Mouse (Mus musculus) heart, embryonic 11.5 days (tissue): ENCODE data around the gene Prss38. TPM values are rescaled to one million over a fixed set of nuclear protein-coding genes. Genes with fewer than 3 reads are reported as not detected.

Experiments used
- ATAC-seq: fragments of 200-750 bp; cut with Nextera tagmentation; replicated peaks from 2 replicates; pipeline ENCODE4 v1.8.0; 2017; ENCODE audit warnings: moderate library complexity; ENCODE audit not compliant: insufficient number of reproducible peaks, low FRiP score, low TSS enrichment
- H3K27ac ChIP-seq: fragments of 300-500 bp; sonication (generic); 2 replicates; pipeline ENCODE4 v1.5.1; 2014; ENCODE audit warnings: mild to moderate bottlenecking, low read depth, low read length
- H3K27me3 ChIP-seq: fragments of 300-500 bp; sonication (generic); 2 replicates; pipeline ENCODE4 v1.6.1; 2014; ENCODE audit warnings: mild to moderate bottlenecking, low read length, mixed read lengths; ENCODE audit not compliant: control insufficient read depth, insufficient read depth
- H3K36me3 ChIP-seq: fragments of 300-500 bp; sonication (generic); 2 replicates; pipeline ENCODE4 v1.6.1; 2014; ENCODE audit warnings: mild to moderate bottlenecking, low read length, moderate library complexity, mixed read lengths; ENCODE audit not compliant: control insufficient read depth, insufficient read depth
- H3K4me1 ChIP-seq: fragments of 300-500 bp; sonication (generic); 2 replicates; pipeline ENCODE4 v1.6.1; 2014; ENCODE audit warnings: low read length; ENCODE audit not compliant: control insufficient read depth, insufficient read depth
- H3K4me2 ChIP-seq: fragments of 300-500 bp; sonication (generic); 2 replicates; pipeline ENCODE4 v1.6.1; 2014; ENCODE audit warnings: mild to moderate bottlenecking, moderate library complexity
- H3K4me3 ChIP-seq: fragments of 300-500 bp; sonication (generic); 2 replicates; pipeline ENCODE4 v1.5.1; 2014; ENCODE audit warnings: low read depth, low read length
- H3K9ac ChIP-seq: fragments of 300-500 bp; sonication (generic); 2 replicates; pipeline ENCODE4 v1.6.1; 2014; ENCODE audit warnings: mild to moderate bottlenecking, low read depth, low read length, moderate library complexity
- H3K9me3 ChIP-seq: fragments of 300-500 bp; sonication (generic); replicated peaks from 2 replicates; pipeline ENCODE4 v1.6.1; 2016; ENCODE audit warnings: low read length; ENCODE audit not compliant: control insufficient read depth
- WGBS: fragments of 180-500 bp; shearing (Covaris S2); extraction: QIAGEN DNeasy Blood & Tissue Kit; methylation state at CpG from one replicate; pipeline ENCODE4 v1.1.7; 2014; ENCODE audit not compliant: insufficient replicate concordance; 5-methylcytosine and 5-hydroxymethylcytosine counted together
- polyA plus RNA-seq: library from polyadenylated mRNA; unstranded; fragments of >200 nt; fragmentation: Nextera tagmentation; extraction: Ambion mirVana; gene quantifications from 2 replicates; pipeline ENCODE4 v1.2.1, GENCODE M21; 2014

The Prss38 gene
- polyA plus RNA-seq, 1 experiment from 2014 or later = not detected

DNA sequence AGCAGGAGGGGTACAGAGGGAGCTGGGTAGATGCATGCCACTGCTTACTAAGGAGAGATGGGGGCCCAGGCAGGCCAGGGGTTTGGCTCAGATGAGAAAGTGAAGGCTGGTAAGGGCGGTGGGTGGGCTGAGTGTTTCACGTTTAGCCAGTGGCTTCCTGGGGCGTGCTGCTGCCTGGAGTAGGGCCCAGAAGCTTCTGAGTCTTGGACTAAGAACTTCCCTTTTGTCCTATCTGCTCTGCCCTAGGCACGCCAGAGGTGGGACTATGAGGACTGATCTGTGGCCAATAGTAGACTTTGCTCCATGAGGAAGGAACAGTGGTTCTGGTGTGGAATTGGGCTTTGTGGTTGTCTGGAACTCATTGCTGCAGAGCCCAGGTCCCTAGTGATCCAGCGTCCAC lies 32.5 kb downstream of the Prss38 start:
- ATAC-seq = no peak
- Histone ChIP-seq H3K4me2 (no peak overlapping the region), H3K9ac (no peak overlapping the region), H3K4me1 (no peaks in the 10 kb centered on the region; the same call in none of the 2 replicates), H3K36me3 (no peaks in the 10 kb centered on the region), H3K4me3 (no peak overlapping the region), H3K9me3 (no peaks in the 10 kb centered on the region), H3K27me3 (no peaks in the 10 kb centered on the region), H3K27ac (no peak overlapping the region)
- 67% methylated on average over 5 of the region's 5 CpGs for WGBS

DNA sequence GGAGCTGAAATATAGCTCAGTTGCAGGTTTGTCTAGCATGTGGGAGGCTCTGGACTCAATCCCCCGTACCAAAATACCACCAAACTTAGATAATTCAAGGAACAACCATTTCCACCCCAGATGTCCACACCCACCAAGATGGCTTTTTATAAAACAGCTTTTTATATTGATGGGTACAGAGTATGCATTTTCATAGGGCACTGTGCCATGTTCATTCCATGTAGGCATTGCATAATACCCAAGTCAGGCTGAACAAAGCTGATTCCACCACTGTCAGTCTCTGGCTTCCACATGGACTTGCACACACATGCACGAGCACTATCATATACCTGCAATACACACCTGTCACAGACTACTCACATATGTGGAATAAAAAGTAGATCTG lies 36.7 kb downstream of the Prss38 start:
- no peaks in the 10 kb centered on the region for H3K36me3 ChIP-seq
- H3K27ac ChIP-seq = no peak overlapping the region

GRCm38 (mm10) chr11:59337955-59338735 lies 37.3 kb downstream of the Prss38 start:
- 49% methylated on average over 13 of the region's 13 CpGs for WGBS
- peaks cover 5% of the 10 kb centered on the region; the same call in 1 of the 2 replicates for H3K27me3 ChIP-seq
- H3K9ac ChIP-seq = peak overlapping the region; percentile 46; the same call in 1 of the 2 replicates
- 0 out of 2 replicates have a peak overlapping the region, but pooled peaks have one; percentile 29 for H3K27ac ChIP-seq
- no peaks in the 10 kb centered on the region for H3K9me3 ChIP-seq
- peaks cover 6% of the 10 kb centered on the region; the same call in 1 of the 2 replicates for H3K4me1 ChIP-seq
- no peaks in the 10 kb centered on the region for H3K36me3 ChIP-seq
- no peak overlapping the region for H3K4me3 ChIP-seq
- no peak for ATAC-seq
- no peak overlapping the region for H3K4me2 ChIP-seq

More for the DNA sequence above, 36.7 kb downstream of the Prss38 start:
- Histone ChIP-seq H3K9ac (no peak overlapping the region), H3K4me3 (no peak overlapping the region), H3K4me1 (peaks cover 6% of the 10 kb centered on the region; the same call in 1 of the 2 replicates), H3K4me2 (no peak overlapping the region), H3K27me3 (peaks cover 5% of the 10 kb centered on the region; the same call in 1 of the 2 replicates), H3K9me3 (no peaks in the 10 kb centered on the region)
- 85% methylated on average over 2 of the region's 2 CpGs for WGBS
- no peak for ATAC-seq

- Histone ChIP-seq H3K9ac (no peak overlapping the region), H3K27me3 (peaks cover 5% of the 10 kb centered on the region; the same call in 1 of the 2 replicates), H3K4me3 (no peak overlapping the region), H3K4me1 (peaks cover 6% of the 10 kb centered on the region; the same call in 1 of the 2 replicates), H3K9me3 (no peaks in the 10 kb centered on the region), H3K27ac (no peak overlapping the region), H3K4me2 (no peak overlapping the region), H3K36me3 (no peaks in the 10 kb centered on the region)
- ATAC-seq = no peak
- WGBS = 9% methylated on average over 1 of the region's 1 CpGs
Measured at GRCm38 (mm10) chr11:59336381-59336780, 39.1 kb downstream of the Prss38 start.

DNA sequence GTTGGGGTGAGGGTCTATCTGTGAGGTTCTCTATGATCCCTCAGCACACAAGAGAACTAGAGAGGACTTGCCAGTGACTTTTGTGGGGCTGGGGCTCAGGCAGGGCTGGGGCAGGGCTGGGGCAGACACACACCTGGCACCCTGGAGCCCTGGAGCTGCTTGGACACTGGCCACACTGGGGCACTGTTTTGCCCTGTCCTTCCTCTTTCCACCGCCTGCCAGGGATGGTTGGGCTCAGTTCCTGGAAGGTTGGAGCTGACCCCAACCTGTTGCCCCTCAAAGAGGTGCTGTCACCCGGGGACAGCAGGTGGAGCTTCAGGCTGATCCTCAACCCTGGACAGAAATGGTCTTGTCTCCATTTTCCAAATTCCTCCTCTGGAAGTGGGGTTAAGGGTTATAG lies 39.5 kb downstream of the Prss38 start:
- Histone ChIP-seq H3K4me3 (no peak overlapping the region), H3K9me3 (no peaks in the 10 kb centered on the region), H3K9ac (no peak overlapping the region), H3K4me1 (peaks cover 6% of the 10 kb centered on the region; the same call in 1 of the 2 replicates), H3K27ac (no peak overlapping the region), H3K27me3 (peaks cover 5% of the 10 kb centered on the region; the same call in 1 of the 2 replicates), H3K36me3 (no peaks in the 10 kb centered on the region), H3K4me2 (no peak overlapping the region)
- no peak for ATAC-seq
- 33% methylated on average over 2 of the region's 2 CpGs for WGBS

DNA sequence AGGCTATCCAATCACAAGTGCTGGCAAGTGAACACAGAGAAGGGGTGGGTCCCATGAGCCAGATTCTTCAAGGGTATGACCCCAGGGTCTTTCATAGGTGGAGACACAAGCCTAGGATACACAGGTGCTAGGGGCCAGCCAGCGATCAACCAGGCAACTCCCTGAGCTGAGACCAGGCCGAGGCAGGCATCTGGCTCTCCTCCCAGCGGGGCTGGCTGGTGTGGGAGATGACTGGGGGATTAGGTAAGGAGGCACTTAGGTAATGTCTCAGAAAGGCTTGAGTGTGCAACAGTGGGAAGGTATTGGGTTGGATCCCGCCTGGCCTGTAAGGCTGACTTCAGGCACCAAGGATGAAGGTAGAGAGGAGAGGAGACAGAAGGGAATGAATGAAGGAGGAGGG lies 40.3 kb downstream of the Prss38 start:
- WGBS = 69% methylated on average over 4 of the region's 4 CpGs
- Histone ChIP-seq H3K4me3 (no peak overlapping the region), H3K36me3 (no peaks in the 10 kb centered on the region), H3K9ac (no peak overlapping the region), H3K4me1 (peaks cover 6% of the 10 kb centered on the region; the same call in 1 of the 2 replicates), H3K4me2 (no peak overlapping the region), H3K27me3 (peaks cover 5% of the 10 kb centered on the region; the same call in 1 of the 2 replicates), H3K27ac (no peak overlapping the region), H3K9me3 (no peaks in the 10 kb centered on the region)
- ATAC-seq = no peak

- peaks cover 6% of the 10 kb centered on the region; the same call in 1 of the 2 replicates for H3K4me1 ChIP-seq
- no peaks in the 10 kb centered on the region for H3K9me3 ChIP-seq
- H3K27ac ChIP-seq = no peak overlapping the region
- H3K4me3 ChIP-seq = no peak overlapping the region
- H3K36me3 ChIP-seq = no peaks in the 10 kb centered on the region
- H3K27me3 ChIP-seq = peaks cover 5% of the 10 kb centered on the region; the same call in 1 of the 2 replicates
- no peak overlapping the region for H3K4me2 ChIP-seq
- 63% methylated on average over 9 of the region's 9 CpGs for WGBS
- no peak for ATAC-seq
- H3K9ac ChIP-seq = no peak overlapping the region
Measured at GRCm38 (mm10) chr11:59332938-59333337, 42.5 kb downstream of the Prss38 start.

DNA sequence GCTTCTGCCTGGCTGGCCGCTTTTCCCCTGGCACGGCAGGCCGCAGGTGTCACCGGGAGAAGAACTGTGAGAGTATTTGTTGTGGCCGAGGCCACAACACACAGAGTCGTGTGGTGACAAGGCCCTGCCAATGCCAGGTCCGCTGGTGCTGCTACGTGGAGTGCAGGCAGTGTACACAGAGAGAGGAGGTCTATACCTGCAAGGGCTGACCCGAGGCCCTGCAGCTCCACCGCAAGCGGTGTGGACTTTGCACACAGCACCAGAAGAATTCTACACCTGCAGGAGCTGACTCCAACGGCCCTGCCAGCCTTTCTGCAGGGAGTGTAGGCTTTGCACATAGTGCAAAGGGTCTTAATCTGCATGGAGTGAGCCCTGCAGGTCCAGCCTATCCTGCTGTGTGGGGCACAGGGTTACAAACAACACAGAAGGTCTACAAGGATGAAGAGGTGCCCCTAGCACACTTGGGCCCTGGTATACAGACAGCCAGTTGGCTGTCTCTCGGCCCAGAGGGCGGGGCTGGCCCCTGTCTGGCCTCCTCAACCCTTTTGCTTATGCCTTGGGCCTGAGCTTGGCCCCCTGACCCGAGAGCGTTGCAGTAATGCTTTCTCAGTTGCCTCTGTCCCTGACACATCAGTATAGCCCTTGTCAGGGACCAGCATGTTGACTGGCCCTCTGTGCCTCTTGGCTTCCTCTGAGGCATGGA lies 44.1 kb downstream of the Prss38 start:
- H3K4me3 ChIP-seq = no peak overlapping the region
- H3K4me1 ChIP-seq = peaks cover 1% of the 10 kb centered on the region; the same call in 1 of the 2 replicates
- ATAC-seq = no peak

More for the DNA sequence above, 44.1 kb downstream of the Prss38 start:
- Histone ChIP-seq H3K27ac (no peak overlapping the region), H3K9me3 (no peaks in the 10 kb centered on the region), H3K36me3 (no peaks in the 10 kb centered on the region), H3K9ac (no peak overlapping the region), H3K4me2 (no peak overlapping the region), H3K27me3 (peaks cover 5% of the 10 kb centered on the region; the same call in 1 of the 2 replicates)
- WGBS = 73% methylated on average over 16 of the region's 16 CpGs
